Mouse (Mus musculus) forebrain, embryonic 10.5 days (tissue): ENCODE results near the gene Pip4k2b. TPM values are rescaled to one million over a fixed set of nuclear protein-coding genes. Genes with fewer than 3 reads are reported as not detected.

ENCODE experiments used
- DNase-seq: peaks from one replicate; pipeline ENCODE4 v3.0.0-alpha.2; 2017; ENCODE audit warnings: low spot score; ENCODE audit errors: extremely low spot score
- H3K27ac ChIP-seq: fragments of 300-500 bp; sonication (generic); 2 replicates; pipeline ENCODE4 v1.5.1; 2016; ENCODE audit warnings: mild to moderate bottlenecking
- H3K27me3 ChIP-seq: fragments of 300-500 bp; sonication (generic); 2 replicates; pipeline ENCODE4 v1.6.1; 2016; ENCODE audit warnings: mild to moderate bottlenecking; ENCODE audit not compliant: poor library complexity, severe bottlenecking
- H3K36me3 ChIP-seq: fragments of 300-500 bp; sonication (generic); replicated peaks from 2 replicates; pipeline ENCODE4 v1.6.1; 2016; ENCODE audit warnings: mild to moderate bottlenecking, moderate library complexity
- H3K4me1 ChIP-seq: fragments of 300-500 bp; sonication (generic); 2 replicates; pipeline ENCODE4 v1.6.1; 2016
- H3K4me3 ChIP-seq: fragments of 300-500 bp; sonication (generic); 2 replicates; pipeline ENCODE4 v1.5.1; 2016; ENCODE audit warnings: mild to moderate bottlenecking, moderate library complexity
- H3K9me3 ChIP-seq: fragments of 300-500 bp; sonication (generic); 2 replicates; pipeline ENCODE4 v1.6.1; 2016; ENCODE audit warnings: mild to moderate bottlenecking, moderate library complexity
- WGBS: fragments of 180-500 bp; shearing (Covaris S2); methylation state at CpG from one replicate; pipeline ENCODE4 v1.1.7; 2016; 5-methylcytosine and 5-hydroxymethylcytosine counted together
- polyA plus RNA-seq: library from polyadenylated mRNA; unstranded; fragments of >200 nt; fragmentation: Nextera tagmentation; extraction: Ambion mirVana; gene quantifications from 2 replicates; pipeline ENCODE4 v1.2.1, GENCODE M21; 2016

Pip4k2b gene
- polyA plus RNA-seq, 1 experiment from 2014 or later, result 2.1 TPM

- H3K27ac ChIP-seq, result peak overlapping the region; percentile 76
- no peak for DNase-seq
- H3K36me3 ChIP-seq, result peaks cover 98% of the 10 kb centered on the region
- WGBS, result 27% methylated on average over 8 of the region's 8 CpGs
- H3K4me3 ChIP-seq, result peak overlapping the region; percentile 19; the same call in 1 of the 2 replicates
- peaks cover 44% of the 10 kb centered on the region for H3K4me1 ChIP-seq
- H3K9me3 ChIP-seq, result no peaks in the 10 kb centered on the region
- H3K27me3 ChIP-seq, result peaks cover 14% of the 10 kb centered on the region; the same call in 1 of the 2 replicates
Observed at GRCm38 (mm10) chr11:97677842-97678241, 66.7 kb downstream of the Pip4k2b start.

GRCm38 (mm10) chr11:97677381-97677780, 67.1 kb downstream of the Pip4k2b start:
- no peaks in the 10 kb centered on the region for H3K9me3 ChIP-seq
- peaks cover 14% of the 10 kb centered on the region; the same call in 1 of the 2 replicates for H3K27me3 ChIP-seq
- 43% methylated on average over 15 of the region's 15 CpGs for WGBS
- peak overlapping the region; percentile 19; the same call in 1 of the 2 replicates for H3K4me3 ChIP-seq
- peak overlapping the region; percentile 76 for H3K27ac ChIP-seq
- peaks cover 43% of the 10 kb centered on the region for H3K4me1 ChIP-seq
- peak; percentile 29 for DNase-seq
- H3K36me3 ChIP-seq, result peaks cover 99% of the 10 kb centered on the region

GRCm38 (mm10) chr11:97676050-97676754, 68.3 kb downstream of the Pip4k2b start:
- no peak for DNase-seq
- peaks cover 99% of the 10 kb centered on the region for H3K36me3 ChIP-seq
- peak overlapping the region; percentile 76 for H3K27ac ChIP-seq
- H3K27me3 ChIP-seq, result peaks cover 14% of the 10 kb centered on the region; the same call in 1 of the 2 replicates
- H3K9me3 ChIP-seq, result no peaks in the 10 kb centered on the region
- H3K4me3 ChIP-seq, result no peak overlapping the region
- peaks cover 36% of the 10 kb centered on the region for H3K4me1 ChIP-seq
- WGBS, result 81% methylated on average over 15 of the region's 15 CpGs

GRCm38 (mm10) chr11:97673148-97673547, 71.4 kb downstream of the Pip4k2b start:
- WGBS, result 84% methylated on average over 11 of the region's 11 CpGs
- Histone ChIP-seq H3K27ac (no peak overlapping the region), H3K9me3 (no peaks in the 10 kb centered on the region), H3K4me1 (peaks cover 55% of the 10 kb centered on the region), H3K36me3 (peaks cover 100% of the 10 kb centered on the region), H3K27me3 (peaks cover 12% of the 10 kb centered on the region; the same call in 1 of the 2 replicates), H3K4me3 (no peak overlapping the region)
- DNase-seq, result no peak

GRCm38 (mm10) chr11:97671177-97671527, 73.4 kb downstream of the Pip4k2b start:
- no peak for DNase-seq
- H3K4me1 ChIP-seq, result peaks cover 38% of the 10 kb centered on the region
- H3K36me3 ChIP-seq, result peaks cover 100% of the 10 kb centered on the region
- 41% methylated on average over 2 of the region's 2 CpGs for WGBS
- no peak overlapping the region for H3K27ac ChIP-seq
- H3K9me3 ChIP-seq, result no peaks in the 10 kb centered on the region
- H3K4me3 ChIP-seq, result no peak overlapping the region
- H3K27me3 ChIP-seq, result peaks cover 1% of the 10 kb centered on the region; the same call in 1 of the 2 replicates

- H3K4me3 ChIP-seq, result 0 out of 2 replicates have a peak overlapping the region, but pooled peaks have one; percentile 10
- H3K36me3 ChIP-seq, result peaks cover 100% of the 10 kb centered on the region
- H3K4me1 ChIP-seq, result peaks cover 35% of the 10 kb centered on the region
- peak overlapping the region; percentile 48; the same call in 1 of the 2 replicates for H3K27ac ChIP-seq
- H3K27me3 ChIP-seq, result no peaks in the 10 kb centered on the region
- peaks cover 2% of the 10 kb centered on the region; the same call in 1 of the 2 replicates for H3K9me3 ChIP-seq
- DNase-seq, result no peak
- 57% methylated on average over 13 of the region's 13 CpGs for WGBS
Observed at GRCm38 (mm10) chr11:97670234-97671176, 74.0 kb downstream of the Pip4k2b start.

GRCm38 (mm10) chr11:97669829-97670228, 74.7 kb downstream of the Pip4k2b start:
- Histone ChIP-seq H3K4me3 (peak overlapping the region; percentile 10; the same call in 1 of the 2 replicates), H3K36me3 (peaks cover 100% of the 10 kb centered on the region), H3K4me1 (peaks cover 41% of the 10 kb centered on the region), H3K27ac (peak overlapping the region; percentile 48; the same call in 1 of the 2 replicates), H3K9me3 (peaks cover 4% of the 10 kb centered on the region; the same call in 1 of the 2 replicates), H3K27me3 (no peaks in the 10 kb centered on the region)
- WGBS, result 32% methylated on average over 6 of the region's 6 CpGs
- DNase-seq, result no peak

GRCm38 (mm10) chr11:97669268-97669667, 75.2 kb downstream of the Pip4k2b start:
- Histone ChIP-seq H3K4me3 (peak overlapping the region; percentile 10; the same call in 1 of the 2 replicates), H3K9me3 (peaks cover 4% of the 10 kb centered on the region; the same call in 1 of the 2 replicates), H3K27me3 (no peaks in the 10 kb centered on the region), H3K36me3 (peaks cover 95% of the 10 kb centered on the region), H3K27ac (peak overlapping the region; percentile 60; the same call in 1 of the 2 replicates), H3K4me1 (peaks cover 47% of the 10 kb centered on the region)
- no peak for DNase-seq
- 54% methylated on average over 15 of the region's 15 CpGs for whole genome bisulfite sequencing

GRCm38 (mm10) chr11:97668160-97668559, 76.3 kb downstream of the Pip4k2b start:
- H3K36me3 ChIP-seq, result peaks cover 84% of the 10 kb centered on the region
- H3K4me1 ChIP-seq, result peaks cover 56% of the 10 kb centered on the region
- DNase-seq, result no peak
- 93% methylated on average over 7 of the region's 7 CpGs for WGBS
- no peak overlapping the region for H3K4me3 ChIP-seq
- no peak overlapping the region for H3K27ac ChIP-seq
- H3K9me3 ChIP-seq, result peaks cover 4% of the 10 kb centered on the region; the same call in 1 of the 2 replicates
- no peaks in the 10 kb centered on the region for H3K27me3 ChIP-seq

GRCm38 (mm10) chr11:97666794-97667193, 77.7 kb downstream of the Pip4k2b start:
- H3K27ac ChIP-seq, result no peak overlapping the region
- H3K4me3 ChIP-seq, result peak overlapping the region; percentile 10; the same call in 1 of the 2 replicates
- H3K4me1 ChIP-seq, result peaks cover 67% of the 10 kb centered on the region
- H3K36me3 ChIP-seq, result peaks cover 70% of the 10 kb centered on the region
- 94% methylated on average over 15 of the region's 15 CpGs for WGBS
- peaks cover 4% of the 10 kb centered on the region; the same call in 1 of the 2 replicates for H3K9me3 ChIP-seq
- no peak for DNase-seq
- H3K27me3 ChIP-seq, result peaks cover 8% of the 10 kb centered on the region

- Histone ChIP-seq H3K27ac (no peak overlapping the region), H3K36me3 (peaks cover 64% of the 10 kb centered on the region), H3K27me3 (peaks cover 14% of the 10 kb centered on the region), H3K4me3 (peak overlapping the region; percentile 94; the same call in 1 of the 2 replicates), H3K9me3 (peaks cover 4% of the 10 kb centered on the region; the same call in 1 of the 2 replicates), H3K4me1 (peaks cover 73% of the 10 kb centered on the region)
- 91% methylated on average over 7 of the region's 7 CpGs for WGBS
- DNase-seq, result no peak
Observed at GRCm38 (mm10) chr11:97666221-97666620, 78.3 kb downstream of the Pip4k2b start.

- Histone ChIP-seq H3K4me3 (peak overlapping the region; percentile 94), H3K36me3 (peaks cover 56% of the 10 kb centered on the region), H3K27me3 (peaks cover 22% of the 10 kb centered on the region), H3K9me3 (peaks cover 4% of the 10 kb centered on the region; the same call in 1 of the 2 replicates), H3K4me1 (peaks cover 74% of the 10 kb centered on the region), H3K27ac (0 out of 2 replicates have a peak overlapping the region, but pooled peaks have one; percentile 44)
- WGBS, result 89% methylated on average over 13 of the region's 13 CpGs
- DNase-seq, result no peak
Observed at GRCm38 (mm10) chr11:97665431-97665830, 79.1 kb downstream of the Pip4k2b start.
